Mouse (Mus musculus) liver, embryonic 15.5 days (tissue): ENCODE results near the gene Tmco1. TPM values are rescaled to one million over a fixed set of nuclear protein-coding genes. Genes with fewer than 3 reads are reported as not detected.

Experiments
- ATAC-seq: fragments of 200-750 bp; cut with Nextera tagmentation; 2 replicates; pipeline ENCODE4 v1.8.0; 2017; ENCODE audit warnings: moderate number of reproducible peaks, mild to moderate bottlenecking, moderate library complexity; ENCODE audit not compliant: insufficient read depth
- H3K27ac ChIP-seq: fragments of 300-500 bp; sonication (generic); replicated peaks from 2 replicates; pipeline ENCODE4 v1.5.1; 2015; ENCODE audit warnings: mild to moderate bottlenecking, inconsistent platforms
- H3K27me3 ChIP-seq: fragments of 300-500 bp; sonication (generic); 2 replicates; pipeline ENCODE4 v1.6.1; 2015; ENCODE audit warnings: mild to moderate bottlenecking, inconsistent platforms
- H3K36me3 ChIP-seq: fragments of 300-500 bp; sonication (generic); replicated peaks from 2 replicates; pipeline ENCODE4 v1.6.1; 2015; ENCODE audit warnings: moderate library complexity, mild to moderate bottlenecking, inconsistent platforms
- H3K4me1 ChIP-seq: fragments of 300-500 bp; sonication (generic); replicated peaks from 2 replicates; pipeline ENCODE4 v1.6.1; 2015; ENCODE audit warnings: inconsistent platforms
- H3K4me2 ChIP-seq: fragments of 300-500 bp; sonication (generic); 2 replicates; pipeline ENCODE4 v1.6.1; 2015; ENCODE audit warnings: moderate library complexity, mild to moderate bottlenecking, inconsistent platforms
- H3K4me3 ChIP-seq: fragments of 300-500 bp; sonication (generic); replicated peaks from 2 replicates; pipeline ENCODE4 v1.5.1; 2015; ENCODE audit warnings: mild to moderate bottlenecking, inconsistent platforms
- H3K9ac ChIP-seq: fragments of 300-500 bp; sonication (generic); 2 replicates; pipeline ENCODE4 v1.6.1; 2015; ENCODE audit warnings: moderate library complexity, mild to moderate bottlenecking, inconsistent platforms
- H3K9me3 ChIP-seq: fragments of 300-500 bp; sonication (generic); replicated peaks from 2 replicates; pipeline ENCODE4 v1.6.1; 2016; ENCODE audit warnings: inconsistent platforms
- WGBS: fragments of 180-500 bp; shearing (Covaris S2); methylation state at CpG from one replicate; pipeline ENCODE4 v1.1.7; 2015; ENCODE audit warnings: mixed read lengths; ENCODE audit not compliant: insufficient replicate concordance; 5-methylcytosine and 5-hydroxymethylcytosine counted together
- polyA plus RNA-seq: library from polyadenylated mRNA; unstranded; fragments of >200 nt; fragmentation: Nextera tagmentation; extraction: Ambion mirVana; gene quantifications from 2 replicates; pipeline ENCODE4 v1.2.1, GENCODE M21; 2015

Gene Tmco1
- polyA plus RNA-seq, 1 experiment from 2014 or later = 55.0 TPM

GRCm38 (mm10) chr1:167284258-167284836 is 23.8 kb upstream of the Tmco1 start:
- Histone ChIP-seq H3K27me3 (peaks cover 26% of the 10 kb centered on the region), H3K9ac (peak overlapping the region; percentile 72), H3K36me3 (no peaks in the 10 kb centered on the region), H3K27ac (peak overlapping the region; percentile 77), H3K4me1 (peaks cover 81% of the 10 kb centered on the region), H3K4me2 (peak overlapping the region; percentile 98), H3K9me3 (no peaks in the 10 kb centered on the region), H3K4me3 (peak overlapping the region; percentile 79)
- under 1% methylated on average over 73 of the region's 73 CpGs for WGBS
- ATAC-seq = peak; percentile 45

GRCm38 (mm10) chr1:167284837-167285319 is 23.3 kb upstream of the Tmco1 start:
- H3K36me3 ChIP-seq = no peaks in the 10 kb centered on the region
- peak overlapping the region; percentile 72 for H3K9ac ChIP-seq
- WGBS = under 1% methylated on average over 47 of the region's 51 CpGs
- peak; percentile 77 for ATAC-seq
- peak overlapping the region; percentile 98 for H3K4me2 ChIP-seq
- no peaks in the 10 kb centered on the region for H3K9me3 ChIP-seq
- peaks cover 32% of the 10 kb centered on the region for H3K27me3 ChIP-seq
- H3K4me1 ChIP-seq = peaks cover 83% of the 10 kb centered on the region
- peak overlapping the region; percentile 79 for H3K4me3 ChIP-seq
- H3K27ac ChIP-seq = peak overlapping the region; percentile 77

- peak within 1 kb of the TSS; percentile 72 for H3K9ac ChIP-seq
- WGBS = 0% methylated on average over 2 of the region's 2 CpGs
- H3K4me3 ChIP-seq = peak within 1 kb of the TSS; percentile 79
- H3K36me3 ChIP-seq = no peaks in the 10 kb centered on the region
- H3K27me3 ChIP-seq = peaks cover 34% of the 10 kb centered on the region
- ATAC-seq = no peak
- H3K9me3 ChIP-seq = no peaks in the 10 kb centered on the region
- peaks cover 83% of the 10 kb centered on the region for H3K4me1 ChIP-seq
- peak within 1 kb of the TSS; percentile 98 for H3K4me2 ChIP-seq
- peak within 1 kb of the TSS; percentile 77 for H3K27ac ChIP-seq
Observed at GRCm38 (mm10) chr1:167285320-167285355, 23.0 kb upstream of the Tmco1 start, which contains the start of gene Uck2. TSS of gene Uck2 (minus strand) at chr1:167285320.

- no peak for ATAC-seq
- Histone ChIP-seq H3K4me1 (peaks cover 83% of the 10 kb centered on the region), H3K9ac (peak overlapping the region; percentile 72)
Observed at GRCm38 (mm10) chr1:167285356-167285755, 22.8 kb upstream of the Tmco1 start.

GRCm38 (mm10) chr1:167287156-167287555 is 21.0 kb upstream of the Tmco1 start:
- Histone ChIP-seq H3K36me3 (no peaks in the 10 kb centered on the region), H3K27ac (no peak overlapping the region), H3K9me3 (no peaks in the 10 kb centered on the region), H3K4me1 (peaks cover 69% of the 10 kb centered on the region), H3K9ac (no peak overlapping the region), H3K27me3 (peaks cover 47% of the 10 kb centered on the region), H3K4me2 (no peak overlapping the region), H3K4me3 (no peak overlapping the region)
- 68% methylated on average over 5 of the region's 5 CpGs for WGBS
- ATAC-seq = no peak

More at GRCm38 (mm10) chr1:167285356-167285755, 22.8 kb upstream of the Tmco1 start:
- Histone ChIP-seq H3K27me3 (peaks cover 36% of the 10 kb centered on the region), H3K36me3 (no peaks in the 10 kb centered on the region), H3K4me3 (peak overlapping the region; percentile 79), H3K9me3 (no peaks in the 10 kb centered on the region), H3K27ac (no peak overlapping the region), H3K4me2 (peak overlapping the region; percentile 98)
- 5% methylated on average over 8 of the region's 8 CpGs for WGBS

GRCm38 (mm10) chr1:167288665-167289538 is 19.3 kb upstream of the Tmco1 start:
- Histone ChIP-seq H3K4me2 (peak overlapping the region; percentile 60), H3K9ac (peak overlapping the region; percentile 35; the same call in 1 of the 2 replicates), H3K4me1 (peaks cover 57% of the 10 kb centered on the region), H3K36me3 (no peaks in the 10 kb centered on the region), H3K27ac (peak overlapping the region; percentile 82), H3K27me3 (peaks cover 47% of the 10 kb centered on the region), H3K9me3 (no peaks in the 10 kb centered on the region), H3K4me3 (peak overlapping the region; percentile 23)
- peak; percentile 83 for ATAC-seq
- WGBS = 10% methylated on average over 11 of the region's 11 CpGs

- no peak for ATAC-seq
- Histone ChIP-seq H3K36me3 (no peaks in the 10 kb centered on the region), H3K27ac (peak overlapping the region; percentile 82; the same call in 1 of the 2 replicates), H3K4me1 (peaks cover 50% of the 10 kb centered on the region), H3K27me3 (peaks cover 46% of the 10 kb centered on the region), H3K4me2 (peak overlapping the region; percentile 60), H3K4me3 (no peak overlapping the region), H3K9me3 (no peaks in the 10 kb centered on the region), H3K9ac (peak overlapping the region; percentile 8; the same call in 1 of the 2 replicates)
- 22% methylated on average over 11 of the region's 11 CpGs for WGBS
Observed at GRCm38 (mm10) chr1:167289567-167290262, 18.5 kb upstream of the Tmco1 start.

- H3K4me1 ChIP-seq = peaks cover 44% of the 10 kb centered on the region
- no peak overlapping the region for H3K27ac ChIP-seq
- no peak overlapping the region for H3K4me3 ChIP-seq
- peaks cover 41% of the 10 kb centered on the region for H3K27me3 ChIP-seq
- H3K4me2 ChIP-seq = no peak overlapping the region
- ATAC-seq = no peak
- no peaks in the 10 kb centered on the region for H3K36me3 ChIP-seq
- 39% methylated on average over 6 of the region's 6 CpGs for WGBS
- H3K9me3 ChIP-seq = no peaks in the 10 kb centered on the region
- no peak overlapping the region for H3K9ac ChIP-seq
Observed at GRCm38 (mm10) chr1:167290263-167290592, 17.9 kb upstream of the Tmco1 start.

- H3K27ac ChIP-seq = no peak overlapping the region
- peaks cover 31% of the 10 kb centered on the region for H3K27me3 ChIP-seq
- no peak for ATAC-seq
- H3K4me1 ChIP-seq = peaks cover 40% of the 10 kb centered on the region
- no peak overlapping the region for H3K4me2 ChIP-seq
- H3K9ac ChIP-seq = no peak overlapping the region
- H3K9me3 ChIP-seq = no peaks in the 10 kb centered on the region
- H3K36me3 ChIP-seq = no peaks in the 10 kb centered on the region
- WGBS = 68% methylated on average over 8 of the region's 8 CpGs
- H3K4me3 ChIP-seq = no peak overlapping the region
Observed at GRCm38 (mm10) chr1:167291610-167292009, 16.6 kb upstream of the Tmco1 start.

GRCm38 (mm10) chr1:167292447-167292846 is 15.7 kb upstream of the Tmco1 start:
- 34% methylated on average over 11 of the region's 11 CpGs for WGBS
- H3K27me3 ChIP-seq = peaks cover 22% of the 10 kb centered on the region
- H3K4me2 ChIP-seq = peak overlapping the region; percentile 30
- peaks cover 36% of the 10 kb centered on the region for H3K4me1 ChIP-seq
- no peaks in the 10 kb centered on the region for H3K9me3 ChIP-seq
- no peak overlapping the region for H3K9ac ChIP-seq
- H3K4me3 ChIP-seq = no peak overlapping the region
- no peaks in the 10 kb centered on the region for H3K36me3 ChIP-seq
- H3K27ac ChIP-seq = no peak overlapping the region
- no peak for ATAC-seq

- H3K36me3 ChIP-seq = no peaks in the 10 kb centered on the region
Observed at GRCm38 (mm10) chr1:167295679-167296402, 12.3 kb upstream of the Tmco1 start.

More at GRCm38 (mm10) chr1:167295679-167296402, 12.3 kb upstream of the Tmco1 start:
- peaks cover 8% of the 10 kb centered on the region for H3K27me3 ChIP-seq
- 69% methylated on average over 13 of the region's 13 CpGs for WGBS
- ATAC-seq = no peak
- no peaks in the 10 kb centered on the region for H3K9me3 ChIP-seq
- no peak overlapping the region for H3K4me3 ChIP-seq
- H3K4me2 ChIP-seq = no peak overlapping the region
- H3K9ac ChIP-seq = no peak overlapping the region
- peaks cover 6% of the 10 kb centered on the region; the same call in 1 of the 2 replicates for H3K4me1 ChIP-seq
- no peak overlapping the region for H3K27ac ChIP-seq
